Mouse (Mus musculus): ENCODE results near the gene Utrn.

DNA sequence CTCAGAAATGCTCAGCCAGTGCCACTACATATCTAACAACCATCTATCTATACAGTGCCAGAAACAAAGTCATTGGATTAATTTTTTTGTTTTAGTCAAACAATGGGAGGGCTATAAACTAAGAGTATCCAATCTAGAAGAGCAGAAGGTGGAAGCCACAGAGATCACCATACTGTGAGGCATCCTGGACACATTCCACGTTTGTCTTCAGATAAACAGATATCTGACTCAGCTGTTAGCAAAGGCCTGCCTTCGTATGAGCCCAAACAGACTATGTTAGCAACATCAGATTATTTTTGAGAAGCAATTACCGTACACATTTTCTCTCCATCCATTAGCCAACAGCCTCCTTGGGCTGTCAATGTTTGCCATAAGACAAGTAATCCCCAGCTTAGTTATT lies 250.8 kb downstream of the Utrn start:
- TF ChIP-seq CEBPB (IDR thresholded peaks at IDR 0.05; ENCODE audit: insufficient read depth, poor library complexity, severe bottlenecking): no peak
- TF ChIP-seq E2F4 (IDR thresholded peaks at IDR 0.05; ENCODE audit: insufficient read depth): no peak
- no peak for TF ChIP-seq POLR2AphosphoS2 (IDR thresholded peaks at IDR 0.05; ENCODE audit: insufficient read length, low read depth)
- no peak for TF ChIP-seq MAX (IDR thresholded peaks at IDR 0.05; ENCODE audit: low read depth)

Measured in myocyte (in vitro differentiated cells).